Mouse (Mus musculus) liver, adult 2 months (tissue): ENCODE measurements around the gene Cldn13.

Experiments used
- CTCF ChIP-seq: fragments of 200-500 bp; IDR thresholded peaks from 2 replicates; pipeline ENCODE4 v1.5.1; 2011; ENCODE audit warnings: low read depth, low read length, control low read depth
- POLR2A ChIP-seq: fragments of 200-500 bp; IDR thresholded peaks from 2 replicates; pipeline ENCODE4 v1.6.1; 2011; ENCODE audit warnings: low read length, control low read depth; ENCODE audit not compliant: insufficient read depth; ENCODE audit errors: extremely low read depth

- peak; percentile 55 for TF ChIP-seq POLR2A
- TF ChIP-seq CTCF, result no peak
These were observed 17.0 kb upstream of the Cldn13 start, which contains the start of gene Mettl27 for GRCm38 (mm10) chr5:134932179-134932902.
